Mouse (Mus musculus) erythroblast, adult 5-6 weeks (primary cell): ENCODE measurements around the gene Chst3. TPM values are rescaled to one million over a fixed set of nuclear protein-coding genes. Genes with fewer than 3 reads are reported as not detected.
"Not testable (repeated sequence)": the region's sequence is repeated elsewhere in the genome, so short reads cannot be mapped to it uniquely, and the experiment has no call there.

Experiments used
- ATAC-seq: replicated peaks from 2 replicates; pipeline ENCODE4 v1.8.0; 2016; ENCODE audit warnings: moderate number of reproducible peaks, mild to moderate bottlenecking, moderate TSS enrichment, inconsistent platforms; ENCODE audit not compliant: poor library complexity, low FRiP score, severe bottlenecking
- total RNA-seq, 2 experiments: library from RNA; stranded (forward) in 1 of 2; stranded (reverse) in 1 of 2; fragments of 150-400 nt in 1 of 2; fragments of 200-764, 138-1000 nt in 1 of 2; gene quantifications; 2 replicates each; pipeline versions ENCODE4 v1.2.3 to v1.2.4; 2015 to 2017; ENCODE audit warnings: low replicate concordance in 2 of 2

The Chst3 gene
- total RNA-seq, 2 experiments from 2014 or later, result not detected

DNA sequence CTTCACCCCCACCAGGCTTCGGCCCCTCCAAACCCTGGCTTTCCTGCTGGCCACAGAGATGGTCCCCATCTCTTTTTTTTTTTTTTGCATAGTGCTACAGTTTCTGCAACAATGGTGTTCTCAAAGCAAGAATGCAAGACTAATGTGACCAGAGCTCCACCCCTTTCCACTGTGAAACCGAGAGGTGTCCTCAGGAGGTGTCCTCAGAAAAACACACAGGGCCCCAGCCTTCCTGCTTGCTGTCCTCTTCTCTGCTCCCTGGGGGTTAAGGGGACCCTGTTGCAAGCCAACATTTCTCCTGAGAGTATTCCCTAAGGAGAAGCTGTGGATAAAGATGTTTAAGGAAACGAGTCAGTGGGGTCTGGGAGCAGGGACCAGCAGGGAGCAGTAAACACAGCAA, 50.1 kb downstream of the Chst3 start:
- no peak for ATAC-seq

- ATAC-seq, result no peak
Observed at GRCm38 (mm10) chr10:60168306-60168705, 50.8 kb downstream of the Chst3 start.

DNA sequence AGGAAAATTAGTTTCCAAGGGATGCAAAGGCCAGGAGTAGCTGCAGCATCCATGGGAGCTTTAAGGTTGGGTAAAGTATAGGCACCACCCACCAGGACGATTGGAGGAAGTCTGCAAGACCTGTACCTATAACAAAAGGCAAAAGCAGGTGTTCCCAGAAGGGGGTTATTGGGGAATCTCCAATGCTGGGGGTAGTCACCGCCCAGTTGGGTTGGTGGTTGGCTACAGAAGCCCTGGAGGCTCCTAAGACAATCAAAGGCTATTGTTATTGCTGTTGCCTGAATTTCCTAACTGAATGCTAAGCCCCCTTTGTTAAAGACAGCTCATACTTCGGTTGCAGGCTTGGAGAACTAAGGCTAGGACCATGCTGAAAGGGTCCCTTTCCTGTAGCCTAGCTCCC, 53.0 kb downstream of the Chst3 start:
- no peak for ATAC-seq

GRCm38 (mm10) chr10:60164869-60165268, 54.2 kb downstream of the Chst3 start:
- ATAC-seq, result no peak

- ATAC-seq, result no peak
Observed at GRCm38 (mm10) chr10:60162973-60163255, 56.1 kb downstream of the Chst3 start.

DNA sequence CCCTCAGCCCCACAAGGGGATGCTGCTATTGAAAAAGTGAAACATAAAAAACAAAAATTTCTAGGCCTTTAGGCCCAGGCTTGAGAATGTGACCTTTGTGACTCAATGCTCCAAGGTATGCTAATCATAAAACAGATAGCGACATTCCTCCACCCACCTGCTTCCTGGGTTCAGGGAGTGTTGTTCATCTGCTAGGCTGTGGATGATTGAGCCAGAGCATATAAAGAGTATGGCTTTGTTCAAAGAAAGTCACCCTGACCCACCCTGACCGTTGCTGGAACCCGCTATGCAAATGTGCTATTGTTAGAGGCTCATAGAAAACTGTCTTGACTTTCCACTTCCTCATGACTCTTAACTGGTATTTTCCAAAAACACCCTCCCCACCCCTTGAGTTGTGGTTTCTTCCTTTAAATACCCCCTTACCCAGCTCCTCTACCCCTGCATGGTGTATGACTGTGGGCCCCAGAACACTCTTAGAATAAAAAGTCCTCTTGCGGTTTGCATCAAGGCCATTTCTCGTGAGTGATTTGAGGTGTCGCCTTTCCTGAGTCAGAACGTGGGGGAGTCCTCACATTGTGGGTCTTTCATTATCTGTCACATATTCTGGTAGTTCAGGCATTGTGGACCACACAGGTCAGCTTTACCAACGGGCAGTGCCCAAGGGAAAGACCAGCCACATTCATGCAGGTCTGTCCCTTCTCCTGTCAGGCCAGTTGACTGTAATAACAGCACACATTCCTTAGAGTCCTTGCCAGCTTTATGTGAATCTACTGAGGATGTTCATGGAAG, 56.7 kb downstream of the Chst3 start:
- not testable (repeated sequence) for ATAC-seq

GRCm38 (mm10) chr10:60161397-60161796, 57.7 kb downstream of the Chst3 start:
- not testable (repeated sequence) for ATAC-seq

- ATAC-seq, result no peak
Observed at GRCm38 (mm10) chr10:60158144-60158543, 60.9 kb downstream of the Chst3 start.

GRCm38 (mm10) chr10:60156016-60156415, 63.0 kb downstream of the Chst3 start:
- ATAC-seq, result no peak

DNA sequence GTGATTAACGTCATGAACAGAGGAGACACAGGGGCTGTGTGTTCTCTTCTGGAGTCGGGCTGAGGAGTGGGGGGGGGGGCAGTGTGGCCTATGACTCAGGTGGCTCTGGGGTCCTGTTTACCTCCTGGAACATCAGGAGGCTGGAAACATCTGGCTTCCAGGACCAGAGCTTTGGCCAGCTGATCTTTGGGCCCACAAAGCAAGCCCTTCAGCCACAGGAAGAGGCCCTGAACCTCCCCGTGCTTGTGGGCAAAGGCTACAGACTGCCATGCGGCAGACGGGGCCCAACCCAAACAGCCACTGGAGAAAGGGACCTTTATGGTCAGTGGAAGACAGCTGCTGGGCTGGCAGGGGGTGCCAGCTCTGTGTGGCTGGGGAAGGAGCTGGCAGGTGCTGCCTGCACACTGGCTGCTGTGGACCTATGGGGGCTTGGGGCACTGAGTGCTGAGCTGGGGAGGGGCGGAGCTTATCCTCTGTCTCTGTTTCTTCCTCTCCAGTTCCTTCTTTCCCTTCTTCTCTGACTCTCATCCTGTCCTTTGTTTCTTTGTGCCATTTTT, 67.9 kb downstream of the Chst3 start:
- ATAC-seq, result no peak

- ATAC-seq, result peak; percentile 86
Observed at GRCm38 (mm10) chr10:60148087-60148486, 71.0 kb downstream of the Chst3 start.

- not testable (repeated sequence) for ATAC-seq
Observed at GRCm38 (mm10) chr10:60147510-60148047, 71.5 kb downstream of the Chst3 start.

- no peak for ATAC-seq
Observed at GRCm38 (mm10) chr10:60141656-60142160, 77.4 kb downstream of the Chst3 start.

DNA sequence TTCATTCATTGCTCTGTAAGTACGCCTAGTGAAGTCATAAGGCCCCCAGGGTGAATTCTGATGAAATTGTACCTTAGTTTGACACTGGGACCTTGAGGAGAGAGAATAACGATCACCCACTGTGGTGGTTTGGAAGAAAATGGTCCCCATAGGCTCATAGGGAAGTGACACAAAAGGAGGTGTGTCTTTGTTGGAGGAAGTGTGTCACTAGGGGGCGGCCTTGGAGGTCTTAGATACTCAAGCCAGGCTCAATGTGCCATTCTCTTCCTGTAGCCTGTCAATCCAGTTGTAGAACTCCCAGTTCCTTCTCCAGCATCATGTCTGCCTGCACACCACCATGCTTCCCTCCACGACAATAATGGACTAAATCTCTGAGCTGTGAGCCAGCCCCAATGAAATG, 78.3 kb downstream of the Chst3 start:
- ATAC-seq, result no peak

DNA sequence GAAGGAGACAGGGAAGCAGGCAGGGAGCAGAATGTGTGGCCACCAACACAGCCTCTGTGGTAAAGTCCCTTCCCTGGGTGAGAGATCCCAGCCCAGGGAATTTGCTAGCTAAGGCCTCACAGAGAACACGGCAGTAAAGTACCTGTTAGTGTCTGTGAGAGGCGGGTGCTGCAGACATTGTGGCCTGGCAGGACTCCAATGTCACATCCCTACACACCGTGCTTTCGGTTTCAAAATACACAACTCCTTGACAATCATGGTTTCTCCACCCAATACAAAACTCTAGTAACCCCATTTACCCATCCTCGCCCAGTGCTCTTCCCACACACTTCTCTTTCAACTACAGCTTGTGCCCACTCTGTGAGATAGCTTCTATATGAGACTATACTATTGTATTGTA, 80.4 kb downstream of the Chst3 start:
- ATAC-seq, result no peak

DNA sequence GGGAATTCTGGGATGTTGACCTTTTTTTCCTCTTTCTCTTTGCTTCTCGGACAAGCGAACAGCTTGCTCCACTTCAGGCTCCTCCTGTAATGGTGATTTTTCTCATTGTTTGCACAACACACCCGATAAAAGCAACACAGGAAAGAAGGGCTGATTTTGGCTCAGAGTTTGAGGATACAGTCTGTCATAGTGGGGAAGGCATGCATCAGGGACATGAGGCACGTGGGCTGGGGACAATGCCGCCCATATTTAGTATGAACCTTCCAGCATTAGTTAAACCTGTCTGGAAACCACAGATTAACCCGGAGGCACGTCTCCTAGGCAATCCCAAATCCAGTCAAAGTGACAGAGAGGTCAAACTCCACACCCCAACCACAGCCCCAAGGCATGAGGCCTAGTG, 82.1 kb downstream of the Chst3 start:
- ATAC-seq, result no peak

GRCm38 (mm10) chr10:60136010-60136409, 83.0 kb downstream of the Chst3 start:
- ATAC-seq, result not testable (repeated sequence)

DNA sequence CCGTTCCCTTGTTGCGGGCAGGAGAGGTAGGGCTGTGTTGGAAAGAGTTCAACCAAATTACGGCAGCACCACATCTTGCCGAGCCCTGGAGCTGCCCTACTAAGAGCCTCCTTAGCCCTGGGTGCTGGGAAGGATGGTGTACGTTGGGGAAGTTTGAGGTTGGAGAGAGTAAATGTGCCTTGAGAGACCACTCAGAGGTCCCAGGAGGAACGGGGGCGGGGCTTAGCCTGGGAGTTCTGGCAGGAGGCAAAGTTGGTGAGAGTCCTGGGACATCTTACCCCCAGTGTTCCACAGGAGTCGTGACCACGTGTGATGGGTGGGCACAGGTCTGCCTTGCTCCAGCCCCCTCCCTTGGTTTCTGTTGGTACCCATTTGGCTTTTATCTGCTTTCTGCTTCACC, 84.9 kb downstream of the Chst3 start:
- ATAC-seq, result no peak

DNA sequence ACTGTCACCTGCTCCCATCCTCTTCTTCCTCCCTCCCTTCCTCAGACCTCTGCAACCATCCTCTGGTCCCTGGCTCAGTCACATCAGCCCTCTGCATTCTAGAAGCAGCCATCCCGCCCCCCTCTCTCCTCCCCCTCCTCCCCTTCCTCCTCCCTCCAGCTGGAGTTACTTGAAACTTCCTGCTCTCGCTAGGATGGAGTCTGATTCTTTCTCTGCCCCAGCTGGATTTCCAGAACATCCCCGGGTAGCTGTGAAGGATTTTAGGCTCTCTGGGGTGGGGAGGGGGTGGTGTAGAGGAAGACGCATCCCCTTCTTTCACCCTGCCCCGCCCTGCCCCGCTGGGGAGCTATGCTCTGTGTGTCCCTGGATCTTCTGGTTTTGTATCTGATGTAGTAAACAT, 85.6 kb downstream of the Chst3 start:
- ATAC-seq, result no peak
